Mouse (Mus musculus): ENCODE results near the gene Gm6034.
"Not testable (repeated sequence)": the region's sequence is repeated elsewhere in the genome, so short reads cannot be mapped to it uniquely, and the experiment has no call there.

Gm6034 gene

DNA sequence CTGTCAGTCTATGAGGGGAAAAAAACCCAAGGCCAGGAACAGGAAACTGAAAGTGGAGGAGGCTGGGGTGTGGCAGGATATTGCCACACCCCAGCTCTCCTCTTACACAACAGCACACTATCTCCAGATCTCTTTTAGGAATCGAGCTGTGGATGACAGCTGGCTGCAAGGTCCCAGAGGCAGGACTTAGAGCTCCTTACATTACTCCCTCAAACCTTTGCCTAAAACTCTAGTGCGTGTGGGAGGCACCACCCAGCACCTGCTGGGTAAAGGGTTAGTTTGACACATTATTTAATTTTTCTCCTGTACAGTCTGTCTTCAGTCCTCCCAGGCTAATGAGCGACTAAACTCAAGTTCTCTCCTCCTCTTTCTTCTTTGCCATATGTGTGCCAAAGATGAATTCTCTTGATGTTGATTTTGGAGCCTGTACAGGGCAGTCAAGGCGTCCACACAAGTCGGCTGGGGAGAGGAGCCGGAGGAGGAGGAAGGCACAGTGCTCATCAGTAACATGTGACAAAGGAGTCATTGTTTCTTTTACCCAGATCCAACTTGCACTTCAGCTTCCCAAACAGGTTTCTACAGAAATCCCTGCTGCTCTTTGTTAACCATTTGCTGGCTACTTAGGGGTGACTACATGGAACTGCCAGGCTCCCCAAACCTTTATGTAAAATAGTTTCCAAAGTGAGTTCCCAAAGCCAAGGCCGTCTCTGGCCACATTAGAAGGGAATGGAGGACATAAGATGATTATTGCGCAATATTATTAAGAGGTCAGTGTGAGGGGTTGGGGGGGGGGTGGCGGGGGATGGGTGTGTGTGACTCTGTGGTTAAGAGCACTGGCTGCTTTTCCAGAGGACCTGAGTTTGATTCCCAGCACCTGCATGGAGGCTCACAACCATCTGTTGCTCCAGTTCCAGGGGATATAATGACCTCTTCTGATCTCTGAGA, 18.8 kb upstream of the Gm6034 start:
- DNase-seq: peak; percentile 29 to 55

DNA sequence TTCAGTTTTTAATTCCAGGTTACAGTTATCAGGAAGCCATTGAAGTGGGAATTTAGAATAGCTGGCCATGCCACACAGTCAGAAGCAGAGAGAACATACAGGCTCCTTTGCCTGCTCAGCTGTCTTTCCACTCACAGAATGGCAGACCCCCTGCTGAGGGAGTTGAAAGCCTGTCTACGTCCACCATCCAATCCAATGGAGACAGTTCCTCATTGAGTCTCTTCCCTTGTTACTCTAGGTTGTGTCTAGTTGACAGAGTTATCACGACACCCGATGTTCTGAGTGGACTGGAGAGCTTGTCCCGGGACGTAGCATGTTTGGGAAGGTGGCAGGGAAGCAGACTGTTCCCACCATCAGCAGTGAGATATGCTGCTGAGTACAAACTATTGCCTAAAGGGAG, 17.6 kb upstream of the Gm6034 start:
- no peak for DNase-seq

DNA sequence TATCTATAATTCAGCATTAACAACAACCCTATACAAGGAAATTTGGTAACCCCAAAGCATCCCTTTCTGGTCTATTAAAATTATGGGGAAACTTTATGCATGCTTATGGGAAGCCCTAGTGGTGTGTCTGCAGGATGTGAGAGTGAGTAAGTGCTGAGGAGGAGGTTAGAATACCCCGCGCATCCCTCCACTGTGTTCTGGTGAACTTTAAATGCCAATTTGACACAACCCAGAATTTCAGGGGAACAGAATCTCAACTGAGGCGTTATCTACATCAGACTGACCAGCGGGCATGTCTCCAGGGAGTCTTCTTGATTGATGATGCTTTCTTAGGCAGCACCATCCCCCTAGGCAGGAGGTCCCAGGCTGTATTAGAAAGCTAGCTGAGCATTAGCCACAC, 16.9 kb upstream of the Gm6034 start:
- no peak for DNase-seq

DNA sequence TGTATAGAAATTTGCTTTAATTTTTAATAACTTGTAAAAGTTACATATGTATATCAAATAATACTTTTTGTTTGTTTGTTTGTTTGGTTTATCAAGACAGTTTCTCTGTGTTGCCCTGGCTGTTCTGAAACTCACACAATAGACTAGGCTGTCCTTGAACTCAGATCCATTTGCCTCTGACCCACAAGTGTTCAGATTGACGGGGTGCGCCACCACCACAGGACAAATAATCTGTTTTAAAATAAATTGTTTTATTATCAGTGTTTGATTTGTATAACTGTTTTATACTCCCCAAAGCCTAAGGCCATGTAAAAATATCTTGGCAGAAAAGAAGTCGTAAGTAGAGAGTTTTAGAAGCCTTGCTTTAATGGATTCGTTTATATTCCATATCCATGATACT, 15.1 kb upstream of the Gm6034 start:
- no peak for DNase-seq

DNA sequence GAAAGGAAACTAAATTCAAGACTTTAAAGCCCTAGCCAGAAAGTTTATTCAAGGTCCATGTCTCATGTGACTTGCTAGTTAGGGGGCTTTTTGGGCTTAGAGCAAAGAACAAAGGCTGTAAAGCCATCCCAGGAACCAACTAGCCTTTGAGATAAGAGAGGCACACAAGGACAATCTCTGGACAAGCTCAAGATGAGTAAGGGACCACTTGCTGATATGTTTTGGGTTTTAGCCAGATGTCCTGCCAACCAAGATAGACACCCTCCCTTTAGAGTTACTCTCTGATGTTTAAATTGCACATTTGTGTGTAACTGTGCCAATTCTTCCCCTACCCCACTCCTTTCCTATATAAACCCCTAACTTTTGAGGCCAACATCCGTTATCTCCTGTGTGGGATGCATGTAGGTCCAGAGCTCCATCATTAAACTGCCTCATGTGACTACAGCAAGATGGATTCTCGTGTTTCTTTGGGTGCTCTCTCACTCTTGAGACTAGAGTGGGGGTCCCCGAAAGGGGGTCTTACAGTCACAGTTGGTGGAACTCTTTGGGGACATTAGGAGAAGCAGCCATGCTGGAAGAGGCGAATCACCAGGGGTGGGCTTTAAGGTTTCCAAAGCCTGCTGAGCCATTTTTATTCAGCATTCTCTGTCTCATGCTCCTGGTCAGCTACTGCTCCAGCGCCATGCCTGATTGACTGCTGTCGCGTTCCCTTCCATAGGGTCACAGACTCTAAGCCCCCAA, 13.7 kb upstream of the Gm6034 start:
- no peak for DNase-seq

DNA sequence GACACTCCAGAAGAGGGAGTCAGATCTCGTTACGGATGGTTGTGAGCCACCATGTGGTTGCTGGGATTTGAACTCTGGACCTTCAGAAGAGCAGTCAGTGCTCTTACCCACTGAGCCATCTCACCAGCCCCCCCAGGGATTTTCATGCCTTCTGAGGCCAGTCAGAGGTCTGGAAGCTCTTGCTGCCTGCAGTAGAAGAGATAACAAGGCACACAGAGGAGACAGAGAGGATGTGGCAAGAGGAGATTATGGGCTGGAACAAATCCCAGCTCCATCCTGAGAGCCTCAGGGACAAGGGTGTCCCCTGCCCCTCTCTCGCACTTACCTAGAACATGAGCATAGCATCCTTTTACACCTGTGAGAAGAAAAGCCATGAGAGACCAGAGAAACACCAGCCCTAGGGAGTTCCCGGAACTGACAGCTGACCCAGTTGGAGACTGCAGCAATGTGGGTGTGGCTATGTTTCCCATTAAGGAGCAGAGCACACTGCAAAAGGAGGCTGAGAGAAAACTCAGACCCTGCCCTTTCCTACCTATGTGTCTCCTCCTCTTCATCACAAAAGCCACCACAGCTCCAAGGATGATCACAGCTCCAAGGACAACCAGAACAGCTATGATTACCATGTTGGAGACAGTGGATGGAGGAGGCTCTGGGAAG, 12.6 kb upstream of the Gm6034 start:
- peak in 1 of 2 experiments; percentile 34 for DNase-seq

DNA sequence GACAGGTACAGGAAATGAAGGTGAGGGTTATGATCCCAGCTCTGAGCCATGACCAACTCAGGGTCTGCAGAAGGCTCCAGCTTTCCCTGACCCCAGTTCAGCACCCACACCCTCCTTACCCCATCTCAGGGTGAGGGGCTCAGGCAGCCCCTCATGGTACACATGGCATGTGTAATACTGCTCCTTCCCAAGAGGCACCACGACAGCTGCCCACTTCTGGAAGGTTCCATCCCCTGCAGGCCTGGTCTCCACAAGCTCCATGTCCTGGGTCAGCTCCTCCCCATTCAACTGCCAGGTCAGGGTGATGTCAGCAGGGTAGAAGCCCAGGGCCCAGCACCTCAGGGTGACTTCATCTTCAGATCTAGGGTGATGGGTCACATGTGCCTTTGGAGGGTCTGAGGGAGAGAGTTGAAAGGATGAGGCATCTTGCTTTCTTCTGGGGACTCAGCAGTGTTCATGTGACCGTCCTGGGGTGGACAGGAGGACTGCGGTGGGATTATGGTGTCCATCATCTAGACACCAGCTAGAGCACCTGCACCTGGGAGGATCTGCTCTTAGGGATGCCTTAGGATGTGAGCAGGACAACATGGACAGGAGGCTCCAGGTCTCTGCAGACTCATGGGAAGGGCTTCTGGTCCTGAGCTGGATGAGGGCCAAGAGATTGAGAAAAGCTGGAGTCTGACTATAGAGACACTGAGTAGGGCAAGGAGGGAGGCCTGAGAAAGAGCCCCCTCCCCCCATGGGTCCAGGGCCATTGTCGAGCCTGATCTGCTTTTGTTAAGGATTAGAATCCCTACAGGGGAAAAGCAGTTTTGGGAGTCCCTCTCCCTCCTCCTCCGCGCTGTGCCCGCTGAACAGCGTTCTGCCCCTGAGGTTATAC, 11.8 kb upstream of the Gm6034 start:
- DNase-seq: not testable (repeated sequence)

DNA sequence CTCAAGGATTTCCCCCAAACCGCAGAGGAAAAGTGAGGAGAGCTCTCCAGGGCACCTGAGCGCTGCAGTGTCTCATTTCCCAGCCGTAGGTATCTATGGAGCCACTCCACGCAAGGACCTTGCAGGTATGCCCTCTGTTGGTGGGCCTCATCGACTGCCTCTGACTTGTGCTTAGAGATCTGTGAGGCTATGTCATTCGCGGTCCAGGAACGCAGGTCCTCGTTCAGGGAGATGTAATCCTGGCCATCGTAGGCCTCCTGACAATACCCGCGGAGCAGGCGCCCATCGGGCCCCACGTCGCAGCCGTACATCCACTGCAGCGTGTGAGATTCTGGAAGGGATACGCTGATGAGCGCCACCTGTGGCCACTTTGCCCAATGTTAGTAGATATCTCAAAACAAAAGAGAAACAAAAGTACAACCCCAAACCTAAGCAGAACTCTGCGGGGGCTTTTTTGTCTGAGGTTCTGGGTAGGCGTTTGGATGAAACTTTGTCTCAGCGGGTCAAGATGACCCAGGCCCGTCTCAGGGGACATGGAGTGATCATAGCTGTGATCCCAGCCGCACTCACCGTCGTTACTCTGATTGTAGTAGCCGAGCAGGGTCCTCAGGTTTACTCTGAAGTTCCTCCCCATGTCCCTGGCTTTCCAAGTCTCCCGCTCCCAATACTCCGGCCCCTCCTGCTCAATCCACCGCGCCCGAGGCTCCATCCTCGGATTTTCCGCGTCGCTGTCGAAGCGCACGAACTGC, 11.0 kb upstream of the Gm6034 start:
- DNase-seq: peak; percentile 43 to 77

DNA sequence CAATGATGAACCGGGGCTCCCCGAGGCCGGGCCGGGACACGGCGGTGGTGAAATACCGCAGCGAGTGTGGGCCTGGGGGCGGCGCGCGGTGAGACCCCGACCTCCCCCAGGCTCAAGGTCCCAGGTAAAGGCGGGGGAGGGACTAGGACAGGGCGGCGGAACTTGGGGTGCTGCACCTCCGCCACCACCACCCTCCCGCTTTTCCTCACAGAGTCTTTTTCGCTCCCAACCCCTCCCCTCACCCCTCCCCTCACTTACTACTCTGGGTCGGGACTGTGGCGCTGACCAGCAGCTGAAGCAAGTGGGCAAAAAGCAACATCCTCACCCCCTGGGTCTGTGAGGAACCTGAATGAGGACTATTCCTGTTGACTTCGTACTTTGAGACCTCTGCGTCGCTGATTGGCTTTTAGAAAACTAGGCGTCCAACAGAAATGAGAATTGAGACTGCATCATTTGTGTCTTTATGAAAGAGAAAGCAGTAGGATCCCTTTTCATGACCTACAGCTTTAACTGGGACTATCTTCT, 10.3 kb upstream of the Gm6034 start, which contains the start of gene H2-T23:
Gene H2-T23, minus strand, starts transcription at position 505 of the 525 bp plus-strand sequence.
- peak; percentile 74 to 76 for DNase-seq

DNA sequence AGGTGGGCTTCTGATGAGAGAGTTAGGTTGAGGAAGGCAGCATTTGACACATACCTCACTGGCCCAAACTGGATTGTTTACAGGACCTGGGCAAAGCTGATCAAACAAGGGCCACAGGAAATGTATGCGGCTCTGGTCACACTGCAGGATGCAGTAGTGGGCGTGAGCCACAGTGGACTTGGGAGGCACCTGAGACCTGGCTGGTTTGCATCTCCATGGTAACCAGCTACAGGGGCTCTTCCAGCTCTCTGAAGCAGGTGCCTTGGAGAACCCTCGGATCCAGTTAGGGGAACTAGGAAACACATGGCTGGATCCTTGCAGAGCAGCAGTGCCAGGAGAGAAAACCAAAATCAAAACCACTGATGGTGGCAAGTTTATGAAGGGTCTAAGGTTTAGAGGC, 8.2 kb upstream of the Gm6034 start:
- not testable (repeated sequence) for DNase-seq

DNA sequence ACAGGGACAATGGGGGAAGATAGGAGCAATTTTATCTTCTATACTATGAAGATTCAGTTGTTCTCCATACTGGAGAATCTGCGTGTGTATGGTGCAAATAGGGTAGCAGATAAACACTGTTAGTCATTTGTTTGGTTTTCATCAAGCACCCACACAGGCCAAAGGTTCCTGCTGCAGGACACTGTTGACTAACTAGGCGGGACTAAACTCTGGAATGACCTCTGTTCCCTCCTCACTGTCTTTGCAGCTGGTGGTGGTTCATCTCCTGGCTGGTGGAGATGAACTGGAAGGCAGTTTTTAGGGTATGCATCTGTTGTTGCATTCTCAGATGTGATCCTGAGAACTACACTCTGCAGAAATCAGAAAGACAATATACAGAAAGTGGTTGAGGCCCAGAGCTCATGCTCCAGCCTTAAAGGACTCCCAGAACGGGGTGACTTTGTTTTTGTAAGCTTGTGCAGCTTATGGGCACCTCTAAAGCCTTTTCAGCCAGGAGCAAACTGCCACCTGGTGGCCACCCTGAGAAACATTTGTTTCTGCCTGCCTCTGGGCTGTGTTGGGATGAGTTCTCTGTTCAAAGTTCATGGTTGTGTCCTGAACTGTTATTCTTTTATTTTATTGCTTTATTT, 7.6 kb upstream of the Gm6034 start:
- DNase-seq: peak; percentile 73 to 79

DNA sequence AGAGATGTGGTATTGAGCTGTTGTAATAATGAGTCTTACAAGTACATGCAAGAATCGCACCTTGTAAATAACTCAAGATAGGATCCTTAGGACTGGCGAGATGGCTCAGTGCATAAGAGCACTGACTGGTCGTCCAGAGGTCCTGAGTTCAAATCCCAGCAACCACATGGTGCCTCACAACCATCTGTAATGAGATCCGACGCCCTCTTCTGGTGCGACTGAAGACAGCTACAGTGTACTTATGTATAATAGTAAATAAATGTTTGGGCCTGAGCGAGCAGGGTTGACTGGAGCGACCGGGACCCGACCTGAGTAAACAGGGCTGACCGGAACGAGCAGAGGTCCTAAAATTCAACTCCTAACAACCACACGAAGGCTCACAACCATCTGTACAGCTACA, 6.6 kb upstream of the Gm6034 start:
- DNase-seq: not testable (repeated sequence)

DNA sequence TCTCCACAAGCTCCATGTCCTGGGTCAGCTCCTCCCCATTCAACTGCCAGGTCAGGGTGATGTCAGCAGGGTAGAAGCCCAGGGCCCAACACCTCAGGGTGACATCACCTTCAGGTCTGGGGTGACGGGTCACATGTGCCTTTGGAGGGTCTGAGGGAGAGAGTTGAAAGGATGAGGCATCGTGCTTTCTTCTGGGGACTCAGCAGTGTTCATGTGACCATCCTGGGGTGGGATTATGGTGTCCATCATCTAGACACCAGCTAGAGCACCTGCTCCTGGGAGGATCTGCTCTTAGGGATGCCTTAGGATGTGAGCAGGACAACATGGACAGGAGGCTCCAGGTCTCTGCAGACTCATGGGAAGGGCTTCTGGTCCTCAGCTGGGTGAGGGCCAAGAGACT, 2.2 kb upstream of the Gm6034 start:
- DNase-seq: not testable (repeated sequence)

DNA sequence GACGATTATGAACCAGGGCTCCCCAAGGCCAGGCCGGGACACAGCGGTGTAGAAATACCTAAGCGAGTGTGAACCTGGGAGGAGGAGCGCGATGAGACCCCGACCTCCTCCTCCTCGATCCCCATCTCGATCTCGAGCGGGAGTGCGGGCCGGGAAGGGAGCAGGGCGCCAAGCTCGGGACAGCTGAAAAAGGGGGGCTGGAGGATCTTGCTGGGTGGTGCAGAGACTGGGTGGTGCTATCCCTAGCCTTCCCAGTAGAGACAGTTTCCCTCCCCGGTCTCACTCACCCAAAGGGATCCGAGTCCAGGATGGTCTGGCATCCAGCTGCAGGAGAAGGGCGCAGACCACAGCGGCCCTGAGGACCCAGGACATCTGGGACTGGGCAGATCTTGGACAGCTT, 706 bp upstream of the Gm6034 start:
- not testable (repeated sequence) for DNase-seq

DNA sequence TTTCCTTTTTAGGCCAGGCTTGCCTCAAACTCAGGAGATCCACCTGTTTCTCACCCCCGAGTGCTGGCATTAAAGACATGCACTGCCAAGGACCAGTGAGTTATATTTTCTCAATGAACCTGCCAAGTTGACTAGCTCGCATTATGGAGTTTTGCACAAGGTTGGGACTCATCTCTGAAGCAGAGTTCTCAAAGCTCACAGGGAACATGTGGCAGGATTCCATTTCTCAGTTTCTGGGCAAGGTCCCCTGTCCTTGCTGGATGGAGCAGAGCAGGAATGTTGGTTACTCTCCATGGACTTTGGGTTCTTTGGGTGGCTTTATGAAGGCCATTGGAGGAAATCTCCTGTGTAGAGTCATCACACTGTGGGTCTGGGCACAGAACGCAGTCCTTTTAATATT, 525 bp downstream of the Gm6034 start:
- peak in 1 of 2 experiments; percentile 38 for DNase-seq

DNA sequence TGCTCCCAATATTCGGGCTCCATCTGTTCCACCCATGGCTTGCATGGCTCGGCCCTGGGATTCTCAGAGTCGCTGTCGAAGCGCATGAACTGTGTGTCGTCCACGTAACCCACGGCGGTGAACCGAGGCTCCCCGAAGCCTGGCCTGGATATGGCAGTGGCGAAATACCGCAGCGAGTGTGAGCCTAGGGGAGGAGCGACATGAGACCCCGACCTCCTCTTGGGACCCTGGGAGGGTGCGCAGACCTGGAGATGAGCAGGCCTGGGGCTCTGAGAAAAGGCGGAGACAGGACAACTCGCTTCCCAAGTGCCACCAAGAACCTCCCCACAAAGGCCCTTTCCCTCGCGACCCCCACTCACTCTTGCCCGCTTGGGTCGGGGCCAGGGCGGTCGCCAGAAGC, 15.2 kb downstream of the Gm6034 start:
- DNase-seq: not testable (repeated sequence)

DNA sequence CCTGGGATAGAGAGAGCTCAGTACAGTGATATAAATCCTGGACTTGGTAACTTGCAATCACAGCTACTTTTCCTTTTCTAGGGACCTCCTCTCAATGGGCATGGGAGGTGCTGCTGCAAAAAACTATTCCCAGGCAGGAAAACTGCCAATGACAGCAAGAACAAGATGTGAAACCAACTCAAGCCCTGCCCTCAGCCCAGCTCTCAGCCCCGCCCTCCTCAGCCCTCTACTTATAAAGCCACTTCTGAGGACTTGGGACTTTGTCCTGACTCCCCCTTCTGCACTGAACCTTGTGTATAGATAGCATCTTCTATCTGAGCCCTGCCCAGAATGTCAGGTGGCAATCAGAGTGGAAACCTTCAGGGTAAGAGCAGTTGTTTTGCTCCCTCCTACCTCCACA, 15.6 kb downstream of the Gm6034 start, which contains the start of gene Gm11127:
Gene Gm11127, minus strand, starts transcription at position 10 of the 400 bp plus-strand sequence.
- DNase-seq: peak; percentile 62 to 64

DNA sequence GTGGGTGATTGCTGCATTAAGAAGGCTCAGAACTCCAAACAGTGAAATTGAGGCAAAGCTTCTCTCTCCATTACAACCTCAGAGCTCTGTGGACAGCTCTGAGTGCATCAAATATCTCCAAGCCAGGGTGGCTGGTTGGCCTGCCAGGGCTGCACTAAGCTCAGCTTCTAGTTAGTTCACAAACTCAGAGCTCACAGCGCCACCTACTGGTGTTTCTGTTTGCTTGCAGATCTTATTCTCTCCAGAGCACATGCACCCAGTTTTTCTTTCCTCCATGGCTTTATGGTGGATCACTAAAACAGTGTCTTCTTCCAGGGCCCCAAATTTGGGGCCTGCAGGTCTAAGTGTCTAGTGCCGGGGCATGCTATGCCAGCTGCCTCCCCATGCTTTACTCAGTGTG, 18.1 kb downstream of the Gm6034 start:
- DNase-seq: peak; percentile 79 to 90

DNA sequence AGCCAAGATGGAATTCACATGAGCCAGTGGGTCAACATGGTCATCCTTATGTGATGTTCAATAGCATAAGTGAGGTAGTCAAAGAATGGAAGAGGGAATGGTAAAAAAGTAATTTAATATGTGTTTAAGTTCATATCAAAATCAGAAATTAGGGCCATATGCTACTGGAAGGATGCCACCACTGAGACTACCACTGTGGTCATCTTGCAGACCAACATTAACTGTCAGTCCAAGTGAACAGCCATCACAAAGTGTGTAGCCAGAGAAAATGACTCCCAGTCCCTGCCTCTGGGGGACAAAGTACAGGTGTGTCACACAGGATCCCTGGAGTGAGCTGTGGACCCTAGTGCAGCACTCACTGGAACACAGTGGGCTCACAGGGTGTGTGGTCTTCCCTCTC, 39.1 kb downstream of the Gm6034 start:
- not testable (repeated sequence) for DNase-seq

DNA sequence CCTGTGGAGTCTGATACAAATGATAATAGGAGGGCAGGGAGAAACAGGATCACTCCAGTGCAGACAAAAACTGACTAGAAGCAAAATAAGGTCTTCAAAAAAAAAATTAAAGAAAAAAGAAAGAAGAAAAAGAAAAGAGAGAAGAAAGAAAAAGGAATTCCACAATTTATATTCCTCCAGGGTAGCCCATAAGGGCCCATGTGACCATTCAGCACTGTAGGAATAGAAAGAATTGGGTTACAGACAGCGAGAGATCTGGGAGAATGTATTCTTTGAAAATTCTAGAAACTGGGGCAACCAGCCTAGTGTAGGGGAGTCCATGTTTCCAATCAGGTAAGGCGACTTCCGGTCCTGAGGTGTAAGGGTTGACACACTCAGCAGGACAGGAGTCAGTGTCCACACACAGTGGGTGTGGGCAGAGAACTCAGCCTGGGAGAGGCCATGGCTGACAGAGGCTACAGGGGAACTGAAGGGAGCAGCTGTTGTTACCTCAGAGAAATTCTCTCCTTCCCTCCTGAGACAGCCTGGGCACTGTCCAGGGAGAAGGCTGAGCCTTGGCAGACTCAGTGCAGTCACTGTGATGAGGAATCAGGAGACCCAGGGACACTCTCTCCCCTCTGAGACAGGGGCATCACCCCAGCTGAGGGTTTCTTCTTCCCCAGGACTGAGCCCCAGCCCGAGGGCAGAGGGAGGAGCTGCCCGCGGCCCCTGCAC, 39.9 kb downstream of the Gm6034 start:
- not testable (repeated sequence) for DNase-seq
